Mouse (Mus musculus): ENCODE results near the gene Plcg1. TPM values are rescaled to one million over a fixed set of nuclear protein-coding genes. Genes with fewer than 3 reads are reported as not detected.

The Plcg1 gene
- polyA plus RNA-seq, 1 experiment from 2014 or later = 25.3 TPM

- no peaks in the 10 kb centered on the region for H3K36me3 ChIP-seq
- no peak overlapping the region for H3K4me3 ChIP-seq
- no peak overlapping the region for H3K9ac ChIP-seq
- H3K4me2 ChIP-seq = no peak overlapping the region
- H3K4me1 ChIP-seq (replicated peaks) = peaks cover 14% of the 10 kb centered on the region
- no peak for ATAC-seq (replicated peaks; ENCODE audit: insufficient number of reproducible peaks, insufficient read depth, low FRiP score, low read depth)
- H3K27ac ChIP-seq = no peak overlapping the region
- H3K27me3 ChIP-seq = no peaks in the 10 kb centered on the region
- H3K9me3 ChIP-seq (replicated peaks) = no peaks in the 10 kb centered on the region
- 76% methylated on average over 3 of the region's 3 CpGs for WGBS
Measured at GRCm38 (mm10) chr2:160802326-160802725, 71.2 kb downstream of the Plcg1 start.

GRCm38 (mm10) chr2:160804794-160805527, 73.9 kb downstream of the Plcg1 start:
- Histone ChIP-seq H3K36me3 (no peaks in the 10 kb centered on the region), H3K27me3 (no peaks in the 10 kb centered on the region), H3K9me3 (replicated peaks) (no peaks in the 10 kb centered on the region), H3K4me1 (replicated peaks) (peaks cover 15% of the 10 kb centered on the region), H3K27ac (0 out of 2 replicates have a peak overlapping the region, but pooled peaks have one; percentile 20), H3K9ac (no peak overlapping the region), H3K4me3 (no peak overlapping the region), H3K4me2 (no peak overlapping the region)
- ATAC-seq (replicated peaks; ENCODE audit: insufficient number of reproducible peaks, insufficient read depth, low FRiP score, low read depth) = no peak
- WGBS = 63% methylated on average over 4 of the region's 4 CpGs

- Histone ChIP-seq H3K36me3 (no peaks in the 10 kb centered on the region), H3K9ac (no peak overlapping the region), H3K27ac (peak overlapping the region; percentile 69), H3K4me3 (no peak overlapping the region), H3K4me2 (peak overlapping the region; percentile 9; the same call in 1 of the 2 replicates), H3K27me3 (no peaks in the 10 kb centered on the region), H3K4me1 (replicated peaks) (peaks cover 17% of the 10 kb centered on the region), H3K9me3 (replicated peaks) (no peaks in the 10 kb centered on the region)
- peak; percentile 58; the same call in 1 of the 2 replicates for ATAC-seq (replicated peaks; ENCODE audit: insufficient number of reproducible peaks, insufficient read depth, low FRiP score, low read depth)
- WGBS = 17% methylated on average over 3 of the region's 3 CpGs
Measured at GRCm38 (mm10) chr2:160806091-160806521, 75.0 kb downstream of the Plcg1 start.

GRCm38 (mm10) chr2:160810376-160810775, 79.3 kb downstream of the Plcg1 start:
- no peak for ATAC-seq (replicated peaks; ENCODE audit: insufficient number of reproducible peaks, insufficient read depth, low FRiP score, low read depth)
- H3K9ac ChIP-seq = no peak overlapping the region
- no peak overlapping the region for H3K4me2 ChIP-seq
- H3K4me1 ChIP-seq (replicated peaks) = peaks cover 14% of the 10 kb centered on the region
- peaks cover 2% of the 10 kb centered on the region; the same call in 1 of the 2 replicates for H3K36me3 ChIP-seq
- H3K9me3 ChIP-seq (replicated peaks) = no peaks in the 10 kb centered on the region; the same call in 1 of the 2 replicates
- H3K27ac ChIP-seq = no peak overlapping the region
- H3K4me3 ChIP-seq = no peak overlapping the region
- H3K27me3 ChIP-seq = no peaks in the 10 kb centered on the region

- Histone ChIP-seq H3K9ac (no peak overlapping the region), H3K4me3 (no peak overlapping the region), H3K4me1 (replicated peaks) (peaks cover 13% of the 10 kb centered on the region), H3K36me3 (peaks cover 4% of the 10 kb centered on the region; the same call in 1 of the 2 replicates), H3K27me3 (no peaks in the 10 kb centered on the region), H3K27ac (no peak overlapping the region), H3K4me2 (no peak overlapping the region), H3K9me3 (replicated peaks) (no peaks in the 10 kb centered on the region; the same call in 1 of the 2 replicates)
- WGBS = 78% methylated on average over 1 of the region's 1 CpGs
- ATAC-seq (replicated peaks; ENCODE audit: insufficient number of reproducible peaks, insufficient read depth, low FRiP score, low read depth) = no peak
Measured at GRCm38 (mm10) chr2:160810802-160811201, 79.7 kb downstream of the Plcg1 start.

Other genes with a start within 250 kb of the Plcg1 start
- gene Top1, start 85.4 kb upstream of the Plcg1 start, polyA plus RNA-seq (2015; fragmentation: Nextera tagmentation; extraction: Ambion mirVana) = 42.8 and 48.1 TPM in 2 replicates
- 5.9 and 7.9 TPM in 2 replicates for gene Zhx3, start 141.7 kb downstream of the Plcg1 start, polyA plus RNA-seq (2015; fragmentation: Nextera tagmentation; extraction: Ambion mirVana)
- 0.69 and 1.7 TPM in 2 replicates for gene Lpin3, start 149.4 kb downstream of the Plcg1 start, polyA plus RNA-seq (2015; fragmentation: Nextera tagmentation; extraction: Ambion mirVana)
- gene Emilin3, start 181.0 kb downstream of the Plcg1 start, polyA plus RNA-seq (2015; fragmentation: Nextera tagmentation; extraction: Ambion mirVana) = 1.7 and 5.4 TPM in 2 replicates

Measured in heart, embryonic 15.5 days (tissue).